Mouse (Mus musculus) heart, adult 2 months (tissue): ENCODE results near the gene Shd. TPM values are rescaled to one million over a fixed set of nuclear protein-coding genes. Genes with fewer than 3 reads are reported as not detected.

Experiments
- DNase-seq, 2 experiments: peaks; one replicate each; pipeline ENCODE4 v3.0.0; 2021
- H3K27ac ChIP-seq: fragments of 200-600 bp; 2 replicates; pipeline ENCODE4 v1.8.1; 2022
- H3K27me3 ChIP-seq: fragments of 200-500 bp; 2 replicates; pipeline ENCODE4 v1.6.1; 2012; ENCODE audit warnings: mild to moderate bottlenecking, low read length, inconsistent platforms, mixed read lengths; ENCODE audit not compliant: control insufficient read depth, insufficient read depth
- H3K36me3 ChIP-seq: fragments of 200-500 bp; 2 replicates; pipeline ENCODE4 v1.6.1; 2012; ENCODE audit warnings: low read length, inconsistent platforms; ENCODE audit not compliant: control insufficient read depth, insufficient read depth
- H3K4me1 ChIP-seq: fragments of 200-500 bp; 2 replicates; pipeline ENCODE4 v1.6.1; 2011; ENCODE audit warnings: low read length; ENCODE audit not compliant: control insufficient read depth, insufficient read depth
- H3K4me3 ChIP-seq: fragments of 200-600 bp; 2 replicates; pipeline ENCODE4 v1.8.1; 2022
- H3K79me2 ChIP-seq: fragments of 200-500 bp; replicated peaks from 2 replicates; pipeline ENCODE4 v1.6.1; 2012; ENCODE audit warnings: mild to moderate bottlenecking, inconsistent platforms, low read length, moderate library complexity, mixed read lengths; ENCODE audit not compliant: control insufficient read depth, insufficient read depth
- H3K9ac ChIP-seq: fragments of 200-500 bp; 2 replicates; pipeline ENCODE4 v1.6.1; 2012; ENCODE audit warnings: low read depth, mild to moderate bottlenecking, control low read depth, inconsistent platforms, low read length, mixed read lengths
- CTCF ChIP-seq: fragments of 200-600 bp; IDR thresholded peaks from 2 replicates; pipeline ENCODE4 v1.8.1; 2022; ENCODE audit warnings: antibody characterized with exemption, mild to moderate bottlenecking, moderate library complexity
- EP300 ChIP-seq: fragments of 200-500 bp; IDR thresholded peaks from 2 replicates; pipeline ENCODE4 v1.6.1; 2011; ENCODE audit warnings: low read depth, low read length, control low read depth; ENCODE audit not compliant: insufficient read depth
- POLR2A ChIP-seq: fragments of 200-500 bp; IDR thresholded peaks from 2 replicates; pipeline ENCODE4 v1.6.1; 2011; ENCODE audit warnings: mild to moderate bottlenecking, low read depth, low read length, control low read depth; ENCODE audit not compliant: insufficient read depth
- WGBS: fragments of 180-500 bp; shearing (Covaris S2); methylation state at CpG from one replicate; pipeline ENCODE4 v1.1.7; 2018; 5-methylcytosine and 5-hydroxymethylcytosine counted together
- intact Hi-C: fragments of 180-260 bp; cut with DNase I; formaldehyde crosslinking; loops from one replicate; pipeline ENCODE4 v1.15.1; 2025
- polyA plus RNA-seq: library from polyadenylated mRNA; depleted of rRNA; stranded (reverse); fragments of >200 nt; gene quantifications from 2 replicates; pipeline ENCODE4 v1.2.3, GENCODE M21; 2012
- total RNA-seq, 2 experiments: library from RNA; stranded (reverse); gene quantifications; 2 replicates each; pipeline ENCODE4 v1.2.3; 2021

The Shd gene
- total and polyA plus RNA-seq, 3 experiments: 0.63 to 1.9 (median 0.64) TPM

GRCm38 (mm10) chr17:55961631-55962030 is 8.6 kb upstream of the Shd start:
- 95% methylated on average over 7 of the region's 7 CpGs for WGBS
- no peaks in the 10 kb centered on the region for H3K36me3 ChIP-seq

GRCm38 (mm10) chr17:55963171-55963570 is 7.1 kb upstream of the Shd start:
- H3K27me3 ChIP-seq: no peaks in the 10 kb centered on the region
- H3K79me2 ChIP-seq: no peaks in the 10 kb centered on the region
- peaks cover 4% of the 10 kb centered on the region for H3K4me1 ChIP-seq
- intact Hi-C loops: no loop called here
- WGBS: 69% methylated on average over 14 of the region's 14 CpGs
- H3K36me3 ChIP-seq: no peaks in the 10 kb centered on the region
- no peak overlapping the region for H3K9ac ChIP-seq
- no peak overlapping the region for H3K4me3 ChIP-seq
- TF ChIP-seq POLR2A (no peak), CTCF (no peak), EP300 (no peak)
- peak in 1 of 2 experiments; percentile 18 for DNase-seq
- H3K27ac ChIP-seq: no peak overlapping the region

More at GRCm38 (mm10) chr17:55961631-55962030, 8.6 kb upstream of the Shd start:
- H3K9ac ChIP-seq: no peak overlapping the region
- no peak overlapping the region for H3K27ac ChIP-seq
- TF ChIP-seq CTCF: no peak
- TF ChIP-seq POLR2A: no peak
- TF ChIP-seq EP300: no peak
- no peaks in the 10 kb centered on the region for H3K27me3 ChIP-seq
- no peak for DNase-seq
- no peaks in the 10 kb centered on the region for H3K79me2 ChIP-seq
- intact Hi-C loops: no loop called here
- no peak overlapping the region for H3K4me3 ChIP-seq
- peaks cover 4% of the 10 kb centered on the region for H3K4me1 ChIP-seq

- WGBS: 94% methylated on average over 10 of the region's 10 CpGs
- Histone ChIP-seq H3K79me2 (no peaks in the 10 kb centered on the region), H3K4me1 (peaks cover 2% of the 10 kb centered on the region), H3K27ac (no peak overlapping the region), H3K9ac (no peak overlapping the region), H3K4me3 (no peak overlapping the region), H3K36me3 (no peaks in the 10 kb centered on the region), H3K27me3 (no peaks in the 10 kb centered on the region)
- TF ChIP-seq EP300 (no peak), POLR2A (no peak), CTCF (no peak)
- intact Hi-C loops: no loop called here
- DNase-seq: no peak
These were observed 5.8 kb upstream of the Shd start for GRCm38 (mm10) chr17:55964496-55964895.

- no peaks in the 10 kb centered on the region for H3K79me2 ChIP-seq
- DNase-seq: peak in 1 of 2 experiments; percentile 16
- intact Hi-C loops: no loop called here
- no peak overlapping the region for H3K4me3 ChIP-seq
- 86% methylated on average over 9 of the region's 9 CpGs for WGBS
- TF ChIP-seq POLR2A: no peak
- no peak for TF ChIP-seq CTCF
- TF ChIP-seq EP300: no peak
- no peaks in the 10 kb centered on the region for H3K27me3 ChIP-seq
- peaks cover 1% of the 10 kb centered on the region for H3K4me1 ChIP-seq
- H3K36me3 ChIP-seq: no peaks in the 10 kb centered on the region
- no peak overlapping the region for H3K27ac ChIP-seq
- H3K9ac ChIP-seq: no peak overlapping the region
These were observed 5.3 kb upstream of the Shd start for GRCm38 (mm10) chr17:55964996-55965395.

GRCm38 (mm10) chr17:55967186-55967585 is 3.1 kb upstream of the Shd start:
- H3K9ac ChIP-seq: no peak overlapping the region
- no peak overlapping the region for H3K4me3 ChIP-seq
- peaks cover 2% of the 10 kb centered on the region; the same call in 1 of the 2 replicates for H3K27me3 ChIP-seq
- 80% methylated on average over 4 of the region's 4 CpGs for WGBS
- TF ChIP-seq EP300 (no peak), POLR2A (no peak)
- H3K27ac ChIP-seq: no peak overlapping the region
- intact Hi-C loops: no loop called here
- no peaks in the 10 kb centered on the region for H3K36me3 ChIP-seq
- peaks cover 2% of the 10 kb centered on the region for H3K4me1 ChIP-seq
- no peak for DNase-seq
- H3K79me2 ChIP-seq: no peaks in the 10 kb centered on the region

GRCm38 (mm10) chr17:55968210-55968609 is 2.1 kb upstream of the Shd start:
- Histone ChIP-seq H3K79me2 (no peaks in the 10 kb centered on the region), H3K4me1 (peaks cover 2% of the 10 kb centered on the region), H3K36me3 (no peaks in the 10 kb centered on the region), H3K9ac (no peak overlapping the region), H3K27ac (no peak overlapping the region), H3K4me3 (no peak overlapping the region), H3K27me3 (peaks cover 2% of the 10 kb centered on the region; the same call in 1 of the 2 replicates)
- WGBS: 33% methylated on average over 7 of the region's 7 CpGs
- intact Hi-C loops: no loop called here
- DNase-seq: peak in 1 of 2 experiments; percentile 41
- TF ChIP-seq EP300: no peak
- TF ChIP-seq POLR2A: no peak

- Histone ChIP-seq H3K36me3 (no peaks in the 10 kb centered on the region), H3K27me3 (peaks cover 2% of the 10 kb centered on the region; the same call in 1 of the 2 replicates), H3K27ac (no peak overlapping the region), H3K4me3 (no peak overlapping the region), H3K79me2 (no peaks in the 10 kb centered on the region), H3K4me1 (peaks cover 2% of the 10 kb centered on the region), H3K9ac (no peak overlapping the region)
- WGBS: 32% methylated on average over 14 of the region's 14 CpGs
- DNase-seq: no peak
- no peak for TF ChIP-seq CTCF
- TF ChIP-seq EP300: no peak
- no peak for TF ChIP-seq POLR2A
- intact Hi-C loops: no loop called here
These were observed 707 bp upstream of the Shd start for GRCm38 (mm10) chr17:55969560-55969959.
